8 mouse cellular contexts compared by ENCODE assay signal in genomic region chr17:87473736-87474500, GRCm38 (mm10). TPM values are rescaled to one million over a fixed set of nuclear protein-coding genes. Genes with fewer than 3 reads are reported as not detected.
DNase-seq lines count a peak whose midpoint lies in the region; ATAC-seq and TF ChIP-seq lines count a peak whose summit lies in the region.

No protein-coding gene starts in this region.

- peak overlapping the region; percentile 45 for H3K27ac ChIP-seq in embryonic facial prominence, embryonic 15.5 days (replicated peaks)
- H3K27ac ChIP-seq in heart, embryonic 15.5 days, result peak overlapping the region; percentile 57
- peak overlapping the region; percentile 16; the same call in 1 of the 2 replicates for H3K27ac ChIP-seq in liver, embryonic 16.5 days (ENCODE audit: low read length)

- WGBS in embryonic facial prominence, embryonic 15.5 days, result 1% methylated on average over 23 of the region's 23 CpGs
- WGBS in heart, embryonic 15.5 days, result under 1% methylated on average over 23 of the region's 23 CpGs
- WGBS in liver, embryonic 16.5 days (ENCODE audit: insufficient replicate concordance), result 3% methylated on average over 23 of the region's 23 CpGs

- peaks cover 21% of the 10 kb centered on the region; the same call in 1 of the 2 replicates for H3K27me3 ChIP-seq in E14TG2a.4 (ENCODE audit: insufficient read depth, low read length)
- no peaks in the 10 kb centered on the region for H3K27me3 ChIP-seq in embryonic facial prominence, embryonic 15.5 days
- no peaks in the 10 kb centered on the region for H3K27me3 ChIP-seq in heart, embryonic 15.5 days
- H3K27me3 ChIP-seq in liver, embryonic 16.5 days (ENCODE audit: control insufficient read depth, insufficient read depth, low read depth, low read length), result peaks cover 29% of the 10 kb centered on the region

- ATAC-seq in embryonic facial prominence, embryonic 15.5 days (ENCODE audit: insufficient number of reproducible peaks, low FRiP score, low TSS enrichment, low read depth), result peak; percentile 80
- ATAC-seq in heart, embryonic 15.5 days (replicated peaks; ENCODE audit: insufficient number of reproducible peaks, insufficient read depth, low FRiP score, low read depth), result peak; percentile 47; the same call in 1 of the 2 replicates
- peak; percentile 32; the same call in 1 of the 2 replicates for ATAC-seq in liver, embryonic 16.5 days (ENCODE audit: low read depth)

- H3K4me1 ChIP-seq in E14TG2a.4 (replicated peaks; ENCODE audit: low read depth, low read length), result peaks cover 79% of the 10 kb centered on the region
- peaks cover 34% of the 10 kb centered on the region for H3K4me1 ChIP-seq in embryonic facial prominence, embryonic 15.5 days
- peaks cover 36% of the 10 kb centered on the region for H3K4me1 ChIP-seq in heart, embryonic 15.5 days (replicated peaks)
- H3K4me1 ChIP-seq in liver, embryonic 16.5 days (ENCODE audit: control insufficient read depth, low read depth, low read length), result peaks cover 28% of the 10 kb centered on the region

- peak overlapping the region; percentile 10; the same call in 1 of the 2 replicates for H3K9ac ChIP-seq in embryonic facial prominence, embryonic 15.5 days
- H3K9ac ChIP-seq in heart, embryonic 15.5 days, result peak overlapping the region; percentile 45
- H3K9ac ChIP-seq in liver, embryonic 16.5 days (ENCODE audit: low read depth, low read length), result no peak overlapping the region

- H3K4me3 ChIP-seq in E14TG2a.4 (replicated peaks; ENCODE audit: low read length), result peak overlapping the region; percentile 62
- peak overlapping the region; percentile 40 for H3K4me3 ChIP-seq in embryonic facial prominence, embryonic 15.5 days (replicated peaks)
- peak overlapping the region; percentile 45 for H3K4me3 ChIP-seq in heart, embryonic 15.5 days
- peak overlapping the region; percentile 35 for H3K4me3 ChIP-seq in liver, embryonic 16.5 days (ENCODE audit: low read depth, low read length)

- H3K36me3 ChIP-seq in E14TG2a.4 (ENCODE audit: insufficient read depth, low read length), result no peaks in the 10 kb centered on the region
- H3K36me3 ChIP-seq in embryonic facial prominence, embryonic 15.5 days, result no peaks in the 10 kb centered on the region
- H3K36me3 ChIP-seq in heart, embryonic 15.5 days, result no peaks in the 10 kb centered on the region
- no peaks in the 10 kb centered on the region for H3K36me3 ChIP-seq in liver, embryonic 16.5 days (ENCODE audit: control insufficient read depth, insufficient read depth)

- H3K4me2 ChIP-seq in embryonic facial prominence, embryonic 15.5 days (replicated peaks), result peak overlapping the region; percentile 78
- H3K4me2 ChIP-seq in heart, embryonic 15.5 days, result peak overlapping the region; percentile 81
- H3K4me2 ChIP-seq in liver, embryonic 16.5 days (ENCODE audit: low read depth, low read length), result peak overlapping the region; percentile 59

- DNase-seq in adrenal gland, postnatal 36 days, result peak; percentile 62 to 68
- peak; percentile 26 to 53 for DNase-seq in kidney, postnatal 36 days
- DNase-seq in neural tube, embryonic 10.5 days (ENCODE audit: extremely low spot score, low spot score), result peak; percentile 56
- no peak for DNase-seq in adipocyte (ENCODE audit: low spot score)

- H3K9me3 ChIP-seq in E14TG2a.4 (ENCODE audit: low read length), result no peaks in the 10 kb centered on the region
- H3K9me3 ChIP-seq in embryonic facial prominence, embryonic 15.5 days (replicated peaks), result no peaks in the 10 kb centered on the region
- no peaks in the 10 kb centered on the region for H3K9me3 ChIP-seq in heart, embryonic 15.5 days (replicated peaks)
- H3K9me3 ChIP-seq in liver, embryonic 16.5 days (replicated peaks; ENCODE audit: control insufficient read depth, low read length), result no peaks in the 10 kb centered on the region

- TF ChIP-seq CTCF in E14TG2a.4 (conservative IDR thresholded peaks at IDR 0.05; ENCODE audit: low read length), result no peak

RNA-seq across cellular contexts. Expression of gene Calm2, which starts 27.2 kb away (rescaled TPM):
- 100 to 1,000 TPM; 420 to 539 TPM for total RNA-seq in adrenal gland, postnatal 36 days (2021)
- 878 and 898 TPM in 2 replicates for polyA plus RNA-seq in embryonic facial prominence, embryonic 15.5 days (2015; fragmentation: Nextera tagmentation; extraction: Ambion mirVana)
- polyA plus RNA-seq in heart, embryonic 15.5 days (2015; fragmentation: Nextera tagmentation; extraction: Ambion mirVana), result 543 and 549 TPM in 2 replicates
- 332 and 366 TPM in 2 replicates for polyA plus RNA-seq in liver, embryonic 16.5 days (2015; fragmentation: Nextera tagmentation; extraction: Ambion mirVana)

RNA-seq across cellular contexts. Expression of gene Stpg4, which starts 46.4 kb away (rescaled TPM):
- not detected for total RNA-seq in adrenal gland, postnatal 36 days (2021)
- polyA plus RNA-seq in embryonic facial prominence, embryonic 15.5 days (2015; fragmentation: Nextera tagmentation; extraction: Ambion mirVana), result not detected in 2 replicates
- 0.23 TPM in 1 of 2 replicates, not detected in the other for polyA plus RNA-seq in heart, embryonic 15.5 days (2015; fragmentation: Nextera tagmentation; extraction: Ambion mirVana)
- not detected in 2 replicates for polyA plus RNA-seq in liver, embryonic 16.5 days (2015; fragmentation: Nextera tagmentation; extraction: Ambion mirVana)
